18 mouse cellular contexts compared by ENCODE assay signal in the genomic region with DNA sequence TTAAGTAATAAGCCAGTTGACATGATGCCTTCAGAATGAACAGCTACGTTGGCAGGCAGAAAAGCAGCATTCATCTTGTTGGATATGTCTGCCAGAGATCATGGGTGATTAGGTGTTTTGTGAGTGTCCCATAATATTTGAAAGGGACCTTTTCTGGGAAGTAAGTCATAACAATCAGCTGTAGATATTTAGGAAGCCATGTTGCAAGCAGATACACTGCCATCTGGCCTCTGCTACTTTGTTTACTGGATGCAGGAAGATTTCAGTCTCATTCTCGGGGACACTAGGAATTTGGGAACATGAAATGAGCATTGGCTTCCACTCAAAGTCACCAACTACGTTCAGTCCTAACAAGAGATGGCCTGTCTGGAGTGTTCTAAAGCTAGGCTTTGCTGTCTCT.
"Had no signal": no experiment of that assay in that cellular context is flagged by ENCODE, and none has a peak within 500 bp of the region (broad histone marks: within the 10 kb centered on the region; RNA-seq: fewer than 3 reads in every experiment).

No protein-coding gene starts in this region.

- H3K4me1 ChIP-seq: liver, embryonic 12.5 days; lung, embryonic 15.5 days; midbrain, embryonic 12.5 days had no signal

- H3K9ac ChIP-seq: liver, embryonic 12.5 days; liver, embryonic 14.5 days; lung, embryonic 15.5 days; midbrain, embryonic 12.5 days had no signal

- H3K27me3 ChIP-seq: liver, embryonic 12.5 days; lung, embryonic 15.5 days; midbrain, embryonic 12.5 days had no signal

- H3K36me3 ChIP-seq: liver, embryonic 12.5 days; lung, embryonic 15.5 days; midbrain, embryonic 10.5 days; midbrain, embryonic 12.5 days had no signal

- ATAC-seq: liver, embryonic 12.5 days; midbrain, embryonic 16.5 days had no signal

- H3K4me3 ChIP-seq: liver, embryonic 12.5 days; lung, embryonic 15.5 days; midbrain, embryonic 10.5 days; midbrain, embryonic 12.5 days; myocyte had no signal

- H3K4me2 ChIP-seq: liver, embryonic 12.5 days; lung, embryonic 15.5 days; midbrain, embryonic 12.5 days had no signal

- DNase-seq: lung, adult 2 months; lung, postnatal 4 days; midbrain, embryonic 14.5 days; retina, postnatal 1 day; right cerebral cortex, adult 18-20 months; right cerebral cortex, postnatal 25 days; right cerebral cortex, postnatal 4 days; spleen, adult 18-20 months; thymus, adult 18-20 months; thymus, postnatal 14 days; thymus, postnatal 36 days had no signal

- H3K9me3 ChIP-seq: liver, embryonic 12.5 days; lung, embryonic 15.5 days; midbrain, embryonic 10.5 days; midbrain, embryonic 12.5 days had no signal

- H3K27ac ChIP-seq: liver, embryonic 12.5 days; liver, embryonic 14.5 days; lung, embryonic 15.5 days; midbrain, embryonic 10.5 days; midbrain, embryonic 12.5 days had no signal
